Mouse (Mus musculus) liver, adult 2 months (tissue): ENCODE data around the gene Dync1li1. TPM values are rescaled to one million over a fixed set of nuclear protein-coding genes. Genes with fewer than 3 reads are reported as not detected.
"Not testable (repeated sequence)": the region's sequence is repeated elsewhere in the genome, so short reads cannot be mapped to it uniquely, and the experiment has no call there.

Source experiments
- DNase-seq: peaks from one replicate; pipeline ENCODE4 v3.0.0-alpha.2; 2011; ENCODE audit warnings: low read depth, low spot score; ENCODE audit errors: extremely low read depth
- H3K27ac ChIP-seq: fragments of 200-500 bp; replicated peaks from 2 replicates; pipeline ENCODE4 v1.5.1; 2012; ENCODE audit warnings: low read depth, mild to moderate bottlenecking, control low read depth, inconsistent platforms, low read length; ENCODE audit not compliant: insufficient read depth
- H3K27me3 ChIP-seq: fragments of 200-500 bp; 2 replicates; pipeline ENCODE4 v1.6.1; 2012; ENCODE audit warnings: mild to moderate bottlenecking, moderate library complexity, low read length, inconsistent platforms; ENCODE audit not compliant: control insufficient read depth, insufficient read depth
- H3K36me3 ChIP-seq: fragments of 200-500 bp; 2 replicates; pipeline ENCODE4 v1.6.1; 2012; ENCODE audit warnings: low read length, inconsistent platforms; ENCODE audit not compliant: control insufficient read depth, insufficient read depth
- H3K4me1 ChIP-seq: fragments of 200-500 bp; 2 replicates; pipeline ENCODE4 v1.6.1; 2011; ENCODE audit warnings: low read length; ENCODE audit not compliant: control insufficient read depth, insufficient read depth
- H3K4me3 ChIP-seq: fragments of 200-500 bp; 2 replicates; pipeline ENCODE4 v1.5.1; 2011; ENCODE audit warnings: low read depth, mild to moderate bottlenecking, control low read depth, low read length, moderate library complexity; ENCODE audit not compliant: insufficient read depth
- H3K79me2 ChIP-seq: fragments of 200-500 bp; 2 replicates; pipeline ENCODE4 v1.6.1; 2012; ENCODE audit warnings: inconsistent platforms, mild to moderate bottlenecking, low read length, moderate library complexity; ENCODE audit not compliant: control insufficient read depth, insufficient read depth
- H3K9ac ChIP-seq: fragments of 200-500 bp; 2 replicates; pipeline ENCODE4 v1.6.1; 2012; ENCODE audit warnings: low read depth, mild to moderate bottlenecking, control low read depth, inconsistent platforms, low read length
- CTCF ChIP-seq: fragments of 200-500 bp; IDR thresholded peaks from 2 replicates; pipeline ENCODE4 v1.5.1; 2011; ENCODE audit warnings: low read depth, low read length, control low read depth
- POLR2A ChIP-seq: fragments of 200-500 bp; IDR thresholded peaks from 2 replicates; pipeline ENCODE4 v1.6.1; 2011; ENCODE audit warnings: low read length, control low read depth; ENCODE audit not compliant: insufficient read depth; ENCODE audit errors: extremely low read depth
- WGBS: fragments of 180-500 bp; shearing (Covaris S2); methylation state at CpG from one replicate; pipeline ENCODE4 v1.1.7; 2018; 5-methylcytosine and 5-hydroxymethylcytosine counted together
- polyA plus RNA-seq: library from polyadenylated mRNA; depleted of rRNA; stranded (reverse); fragments of >200 nt; gene quantifications from 2 replicates; pipeline ENCODE4 v1.2.3, GENCODE M21; 2012
- total RNA-seq: library from RNA; depleted of rRNA; stranded (reverse); fragments of >200 nt; gene quantifications from 2 replicates; pipeline ENCODE4 v1.2.3, GENCODE M21; 2014

Dync1li1 gene
- total and polyA plus RNA-seq, 2 experiments, result 4.5 to 16.1 TPM

DNA sequence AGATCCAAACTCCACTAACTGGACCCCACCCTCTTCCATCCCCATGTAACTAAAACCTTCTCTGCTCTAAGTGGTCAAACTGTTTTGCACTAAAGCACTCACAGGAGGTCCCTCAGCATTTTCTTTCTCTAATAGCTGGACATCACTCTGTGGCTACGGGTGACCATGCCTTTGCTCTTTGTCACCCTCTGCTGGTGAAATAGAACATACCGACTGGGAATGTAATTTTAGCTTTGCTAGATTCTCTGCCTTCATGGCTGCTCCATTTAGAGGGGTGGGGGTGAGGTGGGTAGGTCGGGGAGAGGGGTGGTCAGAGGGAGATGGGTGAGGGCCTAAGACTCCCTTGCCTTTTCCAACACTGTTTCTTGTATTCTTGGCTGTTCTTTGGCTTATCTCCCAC lies 38.7 kb downstream of the Dync1li1 start:
- Histone ChIP-seq H3K4me1 (peaks cover 4% of the 10 kb centered on the region), H3K36me3 (peaks cover 11% of the 10 kb centered on the region), H3K27ac (no peak overlapping the region), H3K4me3 (no peak overlapping the region), H3K79me2 (peaks cover 4% of the 10 kb centered on the region; the same call in 1 of the 2 replicates), H3K27me3 (no peaks in the 10 kb centered on the region), H3K9ac (no peak overlapping the region)
- peak; percentile 29 for DNase-seq
- no peak for TF ChIP-seq POLR2A
- peak; percentile 41 for TF ChIP-seq CTCF
- under 1% methylated on average over 3 of the region's 3 CpGs for WGBS

DNA sequence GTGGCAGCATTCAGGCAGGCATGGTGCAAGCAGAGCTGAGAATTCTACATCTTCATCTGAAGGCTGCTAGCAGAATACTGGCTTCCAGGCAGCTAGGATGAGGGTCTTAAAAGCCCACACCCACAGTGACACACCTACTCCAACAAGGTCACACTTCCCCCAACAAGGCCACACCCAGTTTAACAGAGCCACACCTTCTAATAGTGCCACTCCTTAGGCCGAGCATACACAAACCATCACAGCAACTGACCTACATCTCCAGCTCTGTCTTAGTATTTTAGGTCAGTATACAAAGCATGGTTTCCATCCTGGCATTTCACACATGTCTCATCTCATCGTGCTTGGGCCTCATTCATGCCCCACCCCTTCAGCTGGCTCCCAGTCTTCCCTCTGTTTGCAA lies 39.8 kb downstream of the Dync1li1 start:
- H3K9ac ChIP-seq, H3K4me3 ChIP-seq, H3K4me1 ChIP-seq, DNase-seq, H3K27me3 ChIP-seq, H3K36me3 ChIP-seq, H3K27ac ChIP-seq: not testable (repeated sequence)
- 39% methylated on average over 2 of the region's 2 CpGs for WGBS
- peaks cover 11% of the 10 kb centered on the region; the same call in 1 of the 2 replicates for H3K79me2 ChIP-seq

DNA sequence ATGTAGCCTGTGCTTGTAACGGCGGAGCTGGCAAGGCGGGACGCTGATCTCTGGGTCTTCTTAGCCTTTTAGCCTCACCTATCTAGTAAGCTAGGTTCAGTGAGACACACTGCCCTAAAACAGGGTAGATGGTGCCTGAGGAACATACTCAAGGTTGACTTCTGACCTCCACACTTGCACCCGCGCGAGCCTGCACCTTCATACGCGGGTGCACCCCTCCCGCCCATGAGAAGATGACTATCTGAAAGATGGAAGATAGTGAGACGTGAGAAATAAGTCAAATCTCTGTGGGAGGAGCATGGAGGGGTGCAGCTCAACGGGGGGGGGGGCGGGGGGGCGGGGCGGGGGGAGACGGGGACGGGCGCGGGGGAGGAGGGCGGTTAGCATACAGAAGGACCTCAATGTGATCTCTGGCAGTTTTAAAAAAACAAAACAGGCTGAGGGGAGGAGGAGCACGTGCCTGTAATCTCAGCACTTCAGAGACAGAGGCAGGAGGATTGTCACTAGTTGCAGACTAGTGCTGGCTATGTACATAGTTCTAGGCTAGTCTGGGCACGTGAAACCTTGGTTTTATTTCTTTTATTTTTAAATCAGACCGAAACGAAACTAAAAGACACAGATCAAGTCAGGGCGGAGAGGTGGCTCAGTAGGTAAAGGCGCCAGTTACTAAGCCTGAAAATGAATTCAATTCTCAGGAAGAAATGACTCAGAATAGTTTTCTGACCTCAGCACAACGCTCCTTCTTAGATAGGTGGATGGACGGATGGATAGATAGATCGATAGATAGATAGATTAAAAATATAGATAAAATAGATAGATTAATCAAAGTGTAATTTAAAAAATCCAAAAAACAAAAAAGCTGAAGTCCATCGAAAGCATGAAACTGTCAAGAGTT lies 41.6 kb downstream of the Dync1li1 start:
- 23% methylated on average over 30 of the region's 30 CpGs for WGBS
- Histone ChIP-seq H3K4me1 (peaks cover 21% of the 10 kb centered on the region), H3K27ac (peak overlapping the region; percentile 30; the same call in 1 of the 2 replicates)

DNA sequence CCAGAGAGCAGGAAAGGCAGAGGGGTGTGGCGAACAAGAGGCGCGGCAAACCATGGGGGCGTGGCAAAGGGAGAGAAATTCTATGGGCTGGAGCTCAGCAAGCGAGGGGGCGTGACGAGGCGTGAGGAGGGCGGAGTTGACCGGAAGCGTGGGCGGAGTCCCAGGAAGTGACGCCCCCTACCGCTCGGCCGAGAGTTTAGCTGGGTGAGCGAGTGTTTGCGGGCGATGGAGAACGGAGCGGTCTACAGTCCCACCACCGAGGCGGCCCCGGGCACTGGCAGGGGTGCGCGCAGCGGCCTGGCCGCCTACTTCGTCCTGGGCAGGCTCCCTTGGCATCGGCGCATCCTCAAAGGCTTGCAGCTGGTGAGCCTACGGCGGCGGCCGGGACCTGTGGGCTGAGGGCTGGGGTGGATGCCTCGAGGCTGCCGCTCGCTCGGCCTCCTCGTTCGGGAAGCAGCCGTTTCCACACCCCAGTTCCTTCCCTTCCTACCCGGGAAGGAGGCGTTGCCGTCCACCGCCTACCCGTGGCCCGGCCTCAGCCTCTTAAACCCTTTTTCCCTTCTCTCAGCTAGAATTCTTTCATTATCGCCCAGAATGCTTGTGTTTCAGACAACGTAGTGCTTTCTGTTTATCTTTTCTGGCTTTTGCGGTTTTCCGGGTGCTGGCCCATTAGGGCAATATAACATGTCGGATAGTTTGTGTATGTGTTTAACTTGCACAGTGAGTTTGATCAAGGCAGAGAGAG lies 42.6 kb downstream of the Dync1li1 start, which contains the start of gene Cmtm6:
TSS of gene Cmtm6 (plus strand) at position 106 of the 745 bp plus-strand sequence.
- under 1% methylated on average over 53 of the region's 53 CpGs for WGBS
- Histone ChIP-seq H3K4me3 (peak within 1 kb of the TSS; percentile 82), H3K79me2 (peaks cover 22% of the 10 kb centered on the region; the same call in 1 of the 2 replicates), H3K9ac (peak within 1 kb of the TSS; percentile 89), H3K36me3 (no peaks in the 10 kb centered on the region), H3K27ac (peak within 1 kb of the TSS; percentile 82), H3K27me3 (no peaks in the 10 kb centered on the region), H3K4me1 (peaks cover 21% of the 10 kb centered on the region)
- DNase-seq, result peak; percentile 87
- TF ChIP-seq CTCF (peak; percentile 47), POLR2A (peak; percentile 93)

More for the DNA sequence above, 41.6 kb downstream of the Dync1li1 start:
- peaks cover 22% of the 10 kb centered on the region; the same call in 1 of the 2 replicates for H3K79me2 ChIP-seq
- peak overlapping the region; percentile 55 for H3K4me3 ChIP-seq
- DNase-seq, result peak; percentile 41
- TF ChIP-seq POLR2A (no peak), CTCF (no peak)
- H3K9ac ChIP-seq, result peak overlapping the region; percentile 51
- no peaks in the 10 kb centered on the region for H3K27me3 ChIP-seq
- H3K36me3 ChIP-seq, result no peaks in the 10 kb centered on the region

DNA sequence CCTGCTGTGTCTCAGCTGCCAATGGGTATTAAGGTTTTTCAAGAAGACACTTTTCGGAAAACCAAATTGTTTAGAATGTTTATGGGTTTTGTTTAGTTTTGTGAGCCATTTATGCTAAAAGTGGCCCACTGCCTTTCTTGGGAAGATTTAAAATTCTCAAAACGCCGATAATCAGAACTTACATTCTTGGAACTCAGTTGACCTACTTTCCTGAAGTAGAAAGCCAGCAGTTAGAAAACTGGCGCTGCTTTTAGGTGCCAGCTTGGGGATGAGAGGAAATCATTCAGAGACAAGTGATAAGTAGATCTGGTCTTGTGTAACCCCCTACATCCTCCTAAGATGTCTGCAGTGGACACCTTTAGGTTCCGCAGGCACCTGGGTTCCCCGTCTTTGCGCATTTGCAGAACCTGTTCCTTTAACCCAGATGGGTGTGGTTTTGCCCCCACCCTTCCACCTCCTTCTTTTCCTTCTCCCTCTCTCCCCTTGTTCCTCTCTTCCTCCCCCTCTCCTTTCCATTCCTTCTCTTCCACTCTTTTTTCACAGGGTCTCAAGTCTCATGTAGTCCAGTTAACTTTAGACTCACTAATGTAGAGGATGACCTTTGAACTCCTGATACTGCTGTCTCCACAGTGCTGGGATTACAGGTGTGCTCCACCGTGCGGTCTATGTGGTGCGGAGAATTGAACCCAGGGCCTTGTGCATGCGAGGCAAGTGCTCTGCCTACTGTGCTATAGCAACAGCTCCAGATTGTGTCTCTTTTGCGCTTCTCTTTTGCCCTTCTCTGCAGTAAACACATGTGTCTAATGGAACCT lies 43.5 kb downstream of the Dync1li1 start:
- 23% methylated on average over 12 of the region's 12 CpGs for WGBS
- TF ChIP-seq CTCF, result no peak
- TF ChIP-seq POLR2A, result no peak
- Histone ChIP-seq H3K36me3 (no peaks in the 10 kb centered on the region; the same call in 1 of the 2 replicates), H3K27me3 (no peaks in the 10 kb centered on the region), H3K27ac (peak overlapping the region; percentile 82; the same call in 1 of the 2 replicates), H3K79me2 (peaks cover 24% of the 10 kb centered on the region; the same call in 1 of the 2 replicates), H3K4me3 (peak overlapping the region; percentile 35), H3K9ac (peak overlapping the region; percentile 89), H3K4me1 (peaks cover 24% of the 10 kb centered on the region)
- DNase-seq, result peak; percentile 57
